Mouse (Mus musculus) spleen, adult 2 months (tissue): Measurements from ENCODE around the gene Prickle4.

Source experiments
- CTCF ChIP-seq: fragments of 200-500 bp; IDR thresholded peaks from 2 replicates; pipeline ENCODE4 v1.5.1; 2011; ENCODE audit warnings: mild to moderate bottlenecking, inconsistent platforms; ENCODE audit not compliant: insufficient read depth, insufficient read length, insufficient replicate concordance; ENCODE audit errors: extremely low read depth
- POLR2A ChIP-seq: fragments of 200-500 bp; IDR thresholded peaks from 2 replicates; pipeline ENCODE4 v1.6.1; 2011; ENCODE audit warnings: low read depth, low read length, inconsistent platforms

DNA sequence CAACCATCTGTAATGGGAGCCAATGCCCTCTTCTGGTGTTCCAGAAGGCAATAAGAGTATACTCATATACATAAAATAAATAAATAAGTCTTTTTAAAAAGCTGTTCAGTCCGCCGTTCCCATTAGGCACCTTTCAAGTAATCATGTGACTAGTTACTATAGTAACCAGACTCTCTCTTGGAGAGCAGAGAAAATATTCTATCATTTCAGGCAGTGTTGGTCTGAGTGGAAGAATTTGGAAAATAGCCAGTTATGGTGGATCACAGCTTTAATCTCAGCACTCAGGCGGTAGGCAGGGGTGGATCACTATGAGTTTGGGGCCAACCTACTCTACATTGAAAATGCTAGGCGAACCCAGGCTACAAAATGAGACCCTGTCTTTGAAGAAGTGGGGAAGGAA lies 25.4 kb downstream of the Prickle4 start:
- no peak for TF ChIP-seq CTCF
- no peak for TF ChIP-seq POLR2A
